Mouse (Mus musculus) right cerebral cortex, postnatal 36 days (tissue): ENCODE measurements at regions not wholly inside any gene's neighbourhood (a gene's known extent, or its start where the extent isn't known, plus 50 kb on each side); places are given as distances from the start of the nearest gene placed in this dataset.
A peak's percentile ranks its signal among the peaks of the same experiment; 100 is the strongest.
"Not testable (repeated sequence)": the region's sequence is repeated elsewhere in the genome, so short reads cannot be mapped to it uniquely, and the experiment has no call there.

Source experiments
- DNase-seq, 2 experiments: peaks; one replicate each; pipeline ENCODE4 v3.0.0; 2022; ENCODE audit warnings: low spot score in 2 of 2, mixed read lengths in 1 of 2

GRCm38 (mm10) chr5:25639187-25639586, 66.4 kb downstream of the Xrcc2 start:
- DNase-seq = peak; percentile 11 to 27

GRCm38 (mm10) chr5:25638097-25638496, 67.5 kb downstream of the Xrcc2 start:
- no peak for DNase-seq

- DNase-seq = no peak
These were observed 72.6 kb downstream of the Xrcc2 start for GRCm38 (mm10) chr5:25632861-25633535.

DNA sequence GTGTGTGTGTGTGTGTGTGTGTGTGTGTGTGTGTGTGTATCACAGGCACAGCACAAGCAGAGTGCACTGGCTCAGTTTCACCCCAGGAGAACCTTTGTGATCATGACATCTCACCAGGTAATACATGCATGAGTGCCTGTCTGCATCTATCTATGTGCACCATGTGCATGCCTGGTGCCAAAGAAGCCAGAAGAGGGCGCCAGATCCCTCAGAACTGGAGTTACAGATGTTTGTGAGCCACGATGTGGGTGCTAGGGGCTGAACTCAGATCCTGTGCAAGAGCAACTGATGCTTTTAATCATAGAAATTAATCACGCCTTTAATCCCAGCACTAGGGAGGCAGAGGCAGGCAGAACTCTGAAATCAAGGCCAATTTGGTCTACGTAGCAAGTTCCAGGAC, 75.9 kb downstream of the Xrcc2 start:
- no peak for DNase-seq

DNA sequence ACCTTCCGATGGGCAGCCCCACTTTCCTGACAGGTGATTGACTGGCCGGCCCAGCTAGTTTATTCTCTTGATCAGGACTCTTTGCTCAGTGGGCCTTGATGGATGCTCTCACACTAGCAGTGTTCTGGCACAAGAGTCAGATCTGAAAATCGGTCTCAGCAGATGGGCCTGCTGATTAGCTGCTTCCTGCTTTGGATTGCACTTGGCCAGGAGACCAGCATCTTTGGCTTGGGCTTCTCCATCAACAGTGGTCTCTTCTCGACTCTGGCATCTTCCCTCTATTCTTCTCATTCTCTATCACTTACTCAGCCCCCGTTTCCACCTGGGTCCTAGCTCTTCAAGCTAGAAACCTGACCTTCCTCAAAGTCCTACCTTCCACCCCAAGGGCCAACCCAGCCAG, 77.1 kb downstream of the Xrcc2 start:
- no peak for DNase-seq

DNA sequence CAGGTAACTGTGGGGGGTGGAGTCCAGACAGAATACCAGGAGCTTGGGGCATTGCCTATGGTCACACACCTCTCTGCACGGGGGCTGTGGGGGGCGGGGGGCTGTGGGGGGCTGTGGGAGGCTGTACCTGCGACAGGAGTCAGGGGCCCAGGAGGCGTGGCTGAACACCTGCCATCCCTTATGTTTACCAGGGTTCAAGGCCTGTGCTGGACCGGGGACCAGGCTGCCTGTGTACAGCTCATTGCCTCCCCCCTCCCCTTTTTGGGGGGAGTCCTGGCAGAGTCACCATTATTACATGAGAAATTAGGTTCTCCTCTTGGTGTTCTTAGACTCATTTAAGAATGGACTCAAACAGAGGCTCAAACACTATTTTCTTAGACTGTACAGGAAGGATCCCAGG, 78.5 kb downstream of the Xrcc2 start:
- DNase-seq = no peak

GRCm38 (mm10) chr5:25624029-25624428, 81.6 kb downstream of the Xrcc2 start:
- no peak for DNase-seq

GRCm38 (mm10) chr5:25619872-25620271, 85.8 kb downstream of the Xrcc2 start:
- no peak for DNase-seq

DNA sequence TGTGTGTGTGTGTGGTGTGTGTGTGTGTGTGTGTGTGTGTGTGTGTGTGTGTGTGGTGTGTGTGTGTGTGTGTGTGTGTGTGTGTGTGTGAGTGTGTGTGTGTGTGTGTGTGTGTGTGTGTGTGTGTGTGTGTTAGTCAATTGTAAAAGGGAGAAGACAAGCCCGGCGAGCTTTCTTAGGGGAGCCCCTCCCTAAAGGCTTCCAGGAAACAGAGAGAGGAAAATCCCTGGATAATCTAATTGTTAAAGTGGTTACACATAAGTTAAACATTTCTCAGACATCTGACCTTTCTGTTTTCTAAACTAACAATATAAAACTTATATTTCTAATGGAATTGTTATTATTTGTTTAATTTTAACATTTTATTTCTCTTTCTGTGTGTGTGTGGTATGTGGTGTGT, 86.3 kb downstream of the Xrcc2 start:
- not testable (repeated sequence) for DNase-seq

DNA sequence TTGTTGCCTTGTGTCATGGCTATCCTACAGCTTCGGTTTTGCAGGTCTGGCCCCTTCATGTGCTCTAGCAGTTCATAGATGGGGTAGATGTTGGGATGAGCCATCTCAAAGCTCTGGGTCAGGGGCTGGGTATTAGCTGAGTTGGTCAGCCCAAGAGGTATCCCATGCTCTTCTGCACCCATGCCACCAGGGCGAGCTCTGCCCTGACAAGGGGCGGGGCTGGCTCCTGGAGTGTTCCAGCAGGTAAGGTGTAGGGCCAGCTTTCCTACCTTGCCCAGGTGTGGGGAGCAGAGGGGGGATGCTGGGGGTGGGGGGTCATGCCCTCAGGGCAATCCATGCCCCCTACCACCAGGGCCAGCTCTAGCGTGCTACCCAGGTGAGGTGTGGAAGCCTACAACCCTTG, 91.0 kb downstream of the Xrcc2 start:
- no peak for DNase-seq

- DNase-seq = peak; percentile 41 to 46
These were observed 91.6 kb downstream of the Xrcc2 start for GRCm38 (mm10) chr5:25613844-25614658.

GRCm38 (mm10) chr5:25612036-25612705, 93.5 kb downstream of the Xrcc2 start:
- peak; percentile 15 to 18 for DNase-seq

GRCm38 (mm10) chr5:25609911-25610310, 94.0 kb downstream of the Cct8l1 start:
- DNase-seq = peak; percentile 40 to 62

- DNase-seq = no peak
These were observed 86.3 kb downstream of the Cct8l1 start for GRCm38 (mm10) chr5:25602123-25602522.

DNA sequence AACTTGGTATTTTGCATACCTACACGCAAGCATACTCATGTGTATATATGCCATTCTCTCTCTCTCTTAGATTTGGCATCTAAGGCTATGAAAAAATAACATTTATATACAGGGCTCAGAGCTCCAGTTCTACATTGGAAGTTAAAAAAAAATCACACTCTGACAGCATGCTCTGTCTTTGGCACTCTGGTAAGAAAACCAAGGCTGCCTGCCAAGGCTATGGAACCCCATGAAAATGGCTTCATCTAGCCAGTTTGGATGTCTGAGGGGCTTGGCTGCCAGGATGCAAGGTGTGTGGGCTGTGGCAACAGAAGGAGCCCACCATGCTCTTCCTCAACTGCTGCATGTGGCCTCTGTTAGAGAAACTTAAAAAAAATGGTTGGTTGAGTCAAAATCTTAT, 83.5 kb downstream of the Cct8l1 start:
- DNase-seq = peak in 1 of 2 experiments; percentile 13

GRCm38 (mm10) chr5:25597786-25598185, 81.9 kb downstream of the Cct8l1 start:
- no peak for DNase-seq

DNA sequence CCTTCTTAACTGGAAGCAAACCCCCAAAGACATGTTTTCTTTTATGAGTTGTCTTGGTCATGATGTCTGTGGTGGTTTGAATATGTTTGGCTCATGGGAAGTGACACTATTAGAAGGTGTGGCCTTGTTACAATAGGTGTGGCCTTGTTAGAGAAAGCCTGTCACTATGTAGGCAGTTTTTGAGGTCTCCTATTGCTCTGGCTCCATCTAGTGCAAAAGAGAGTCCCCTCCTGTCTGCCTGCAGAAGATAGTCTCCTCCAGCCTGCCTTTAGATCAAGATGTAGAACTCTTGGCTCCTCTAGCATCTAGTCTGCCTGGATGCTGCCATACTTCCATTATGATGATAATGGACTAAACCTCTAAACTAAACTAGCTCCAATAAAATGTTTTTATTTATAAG, 75.8 kb downstream of the Cct8l1 start:
- no peak for DNase-seq
